In the genomic region with DNA sequence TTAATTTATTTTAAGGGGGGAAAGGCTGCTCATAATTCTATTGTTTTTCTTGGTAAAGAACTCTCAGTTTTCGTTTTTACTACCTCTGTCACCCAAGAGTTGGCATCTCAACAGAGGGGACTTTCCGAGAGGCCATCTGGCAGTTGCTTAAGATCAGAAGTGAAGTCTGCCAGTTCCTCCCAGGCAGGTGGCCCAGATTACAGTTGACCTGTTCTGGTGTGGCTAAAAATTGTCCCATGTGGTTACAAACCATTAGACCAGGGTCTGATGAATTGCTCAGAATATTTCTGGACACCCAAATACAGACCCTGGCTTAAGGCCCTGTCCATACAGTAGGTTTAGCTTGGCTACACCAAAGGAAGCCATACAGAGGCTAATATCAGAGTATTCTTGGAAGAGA, we compare ENCODE assay signal across 18 mouse cellular contexts.
DNase-seq lines count a peak whose midpoint lies in the region; ATAC-seq and TF ChIP-seq lines count a peak whose summit lies in the region.
"Had no signal": no experiment of that assay in that cellular context is flagged by ENCODE, and none has a peak within 500 bp of the region (broad histone marks: within the 10 kb centered on the region; RNA-seq: fewer than 3 reads in every experiment).

No protein-coding gene starts in this region.

- H3K9ac ChIP-seq in liver, embryonic 13.5 days: peak overlapping the region; percentile 22; the same call in 1 of the 2 replicates
- H3K9ac ChIP-seq in liver, postnatal 0 days (replicated peaks): no peak overlapping the region
- no peak overlapping the region for H3K9ac ChIP-seq in forebrain, postnatal 0 days
- H3K9ac ChIP-seq: lung, embryonic 15.5 days; neural tube, embryonic 13.5 days had no signal

- no peak for TF ChIP-seq CTCF in liver, postnatal 0 days (IDR thresholded peaks at IDR 0.05; ENCODE audit: low read depth)
- no peak for TF ChIP-seq CTCF in forebrain, postnatal 0 days (IDR thresholded peaks at IDR 0.05; ENCODE audit: low read depth)

- TF ChIP-seq EP300 in liver, postnatal 0 days (IDR thresholded peaks at IDR 0.05; ENCODE audit: low read depth): peak; percentile 65; the same call in 1 of the 2 replicates

- peak overlapping the region; percentile 87 for H3K27ac ChIP-seq in liver, embryonic 13.5 days
- H3K27ac ChIP-seq in liver, postnatal 0 days (ENCODE audit: low read depth): peak overlapping the region; percentile 56
- H3K27ac ChIP-seq in forebrain, postnatal 0 days (ENCODE audit: low read depth, low read length): no peak overlapping the region
- H3K27ac ChIP-seq: heart, adult 2 months; limb, embryonic 10.5 days; lung, embryonic 15.5 days; neural tube, embryonic 13.5 days had no signal

- no peak overlapping the region for H3K4me3 ChIP-seq in liver, embryonic 13.5 days (replicated peaks)
- H3K4me3 ChIP-seq in liver, postnatal 0 days (ENCODE audit: low read depth, low read length): no peak overlapping the region
- H3K4me3 ChIP-seq in forebrain, postnatal 0 days (ENCODE audit: low read depth, low read length): no peak overlapping the region
- H3K4me3 ChIP-seq: heart, adult 2 months; limb, embryonic 10.5 days; lung, embryonic 15.5 days; neural tube, embryonic 13.5 days had no signal

- DNase-seq in liver, embryonic 13.5 days: no peak
- no peak for DNase-seq in liver
- DNase-seq in cerebellum, adult 9-11 months: peak; percentile 54
- DNase-seq in liver, postnatal 0 days: no peak
- no peak for DNase-seq in heart, adult 9 months (ENCODE audit: low spot score in 2 of 2)
- no peak for DNase-seq in thymus, postnatal 4 days
- DNase-seq in forebrain, postnatal 0 days: no peak
- DNase-seq: adrenal gland, adult 8-10 months; heart, adult 2 months; kidney, postnatal 10 days; layer of hippocampus, adult 9-11 months; retina, postnatal 1 day; thymus, adult 2 months had no signal

- no peaks in the 10 kb centered on the region for H3K27me3 ChIP-seq in liver, embryonic 13.5 days
- no peaks in the 10 kb centered on the region for H3K27me3 ChIP-seq in liver, postnatal 0 days (ENCODE audit: insufficient read depth, low read length)
- no peaks in the 10 kb centered on the region for H3K27me3 ChIP-seq in forebrain, postnatal 0 days (ENCODE audit: insufficient read depth, low read length)
- H3K27me3 ChIP-seq: lung, embryonic 15.5 days; neural tube, embryonic 13.5 days had no signal

- H3K4me1 ChIP-seq in liver, embryonic 13.5 days (replicated peaks): peaks cover 50% of the 10 kb centered on the region
- peaks cover 32% of the 10 kb centered on the region for H3K4me1 ChIP-seq in liver, postnatal 0 days (ENCODE audit: insufficient read depth)
- no peaks in the 10 kb centered on the region for H3K4me1 ChIP-seq in forebrain, postnatal 0 days (ENCODE audit: insufficient read depth)
- H3K4me1 ChIP-seq: limb, embryonic 10.5 days; lung, embryonic 15.5 days; neural tube, embryonic 13.5 days had no signal

- H3K9me3 ChIP-seq in liver, embryonic 13.5 days (replicated peaks): no peaks in the 10 kb centered on the region
- H3K9me3 ChIP-seq in liver, postnatal 0 days (ENCODE audit: low read length): no peaks in the 10 kb centered on the region
- no peaks in the 10 kb centered on the region for H3K9me3 ChIP-seq in forebrain, postnatal 0 days (ENCODE audit: low read length)
- H3K9me3 ChIP-seq: limb, embryonic 10.5 days; lung, embryonic 15.5 days; neural tube, embryonic 13.5 days had no signal

- no peak overlapping the region for H3K4me2 ChIP-seq in liver, embryonic 13.5 days
- H3K4me2 ChIP-seq in liver, postnatal 0 days (ENCODE audit: low read depth, low read length): no peak overlapping the region
- no peak overlapping the region for H3K4me2 ChIP-seq in forebrain, postnatal 0 days (ENCODE audit: low read depth)
- H3K4me2 ChIP-seq: lung, embryonic 15.5 days; neural tube, embryonic 13.5 days had no signal

- 44% methylated on average over 2 of the region's 2 CpGs for WGBS in liver, embryonic 13.5 days (ENCODE audit: insufficient replicate concordance)
- 49% methylated on average over 2 of the region's 2 CpGs for WGBS in liver, postnatal 0 days (ENCODE audit: insufficient replicate concordance)
- WGBS in forebrain, postnatal 0 days: 54% methylated on average over 2 of the region's 2 CpGs

- ATAC-seq in liver, embryonic 13.5 days (ENCODE audit: low read depth): no peak
- ATAC-seq in activated CD4-positive, CD25-positive, alpha-beta regulatory T cell, adult 4 months: peak; percentile 80
- ATAC-seq in liver, postnatal 0 days: peak; percentile 33; the same call in 1 of the 2 replicates
- no peak for ATAC-seq in forebrain, postnatal 0 days
- ATAC-seq: midbrain, embryonic 16.5 days had no signal

- no peaks in the 10 kb centered on the region for H3K36me3 ChIP-seq in liver, embryonic 13.5 days
- H3K36me3 ChIP-seq in liver, postnatal 0 days (replicated peaks; ENCODE audit: insufficient read depth, low read length): no peaks in the 10 kb centered on the region
- H3K36me3 ChIP-seq in forebrain, postnatal 0 days (ENCODE audit: insufficient read depth): no peaks in the 10 kb centered on the region
- H3K36me3 ChIP-seq: limb, embryonic 10.5 days; lung, embryonic 15.5 days; neural tube, embryonic 13.5 days had no signal

Comparison
In these comparisons a context has a peak if more than half of its experiments do, and no peak if none do; other contexts are left out.
1. ATAC-seq: peak in activated CD4-positive, CD25-positive, alpha-beta regulatory T cell, adult 4 months (single experiment) and liver, postnatal 0 days (single experiment); none in liver, embryonic 13.5 days (single experiment) and forebrain, postnatal 0 days (single experiment).